Mouse (Mus musculus): ENCODE results near the gene Dpp9.

- peak; percentile 37; the same call in 1 of the 2 replicates for TF ChIP-seq CTCF (IDR thresholded peaks at IDR 0.05; ENCODE audit: extremely low read depth, insufficient read depth, low read length)
- TF ChIP-seq POLR2A (IDR thresholded peaks at IDR 0.05; ENCODE audit: extremely low read depth, insufficient read depth, low read length), result no peak
Observed at GRCm38 (mm10) chr17:56255429-56255828, 36.7 kb upstream of the Dpp9 start.
